Mouse (Mus musculus): Measurements from ENCODE around the gene Cgref1.

Gene Cgref1

GRCm38 (mm10) chr5:30944956-30945781, at the start of gene Cgref1:
Cgref1 (minus strand) TSS chr5:30945591.
- peak; percentile 73 to 76 for DNase-seq

- no peak for DNase-seq
These were observed 48.7 kb upstream of the Cgref1 start for GRCm38 (mm10) chr5:30994074-30994473.

DNA sequence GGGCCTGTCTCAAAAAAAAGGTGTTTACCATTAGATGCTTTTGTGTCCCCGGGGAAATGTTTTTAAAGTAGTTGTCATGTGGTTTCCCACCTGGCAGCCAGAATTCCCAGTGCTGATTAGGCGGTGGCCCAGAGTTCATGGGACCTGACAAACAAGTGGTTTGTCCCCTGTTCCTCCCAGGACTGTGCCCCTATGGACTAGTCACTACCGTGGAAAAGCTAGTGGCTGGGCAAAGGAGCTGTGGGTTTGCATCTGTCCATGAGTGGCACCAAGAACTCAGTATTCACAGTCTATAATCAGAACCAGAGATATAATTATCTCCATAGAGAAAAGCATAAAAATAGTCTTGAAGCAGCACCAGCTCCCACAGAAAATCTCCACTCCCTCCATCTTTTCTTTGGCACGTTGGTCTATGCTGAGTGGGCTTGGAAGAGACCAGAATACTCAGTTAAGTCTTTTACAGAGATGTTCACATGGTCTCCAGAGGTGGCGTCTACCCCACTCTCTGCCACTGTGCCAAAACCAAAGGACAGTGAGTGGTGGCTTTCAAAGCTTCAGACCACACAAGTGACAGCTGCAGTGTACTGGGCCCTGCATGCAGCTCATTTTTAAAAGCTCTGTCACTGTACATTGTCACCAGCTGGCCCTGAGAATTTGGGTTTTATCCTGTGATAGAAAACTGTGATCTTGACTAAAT, 47.7 kb upstream of the Cgref1 start:
- no peak for DNase-seq

DNA sequence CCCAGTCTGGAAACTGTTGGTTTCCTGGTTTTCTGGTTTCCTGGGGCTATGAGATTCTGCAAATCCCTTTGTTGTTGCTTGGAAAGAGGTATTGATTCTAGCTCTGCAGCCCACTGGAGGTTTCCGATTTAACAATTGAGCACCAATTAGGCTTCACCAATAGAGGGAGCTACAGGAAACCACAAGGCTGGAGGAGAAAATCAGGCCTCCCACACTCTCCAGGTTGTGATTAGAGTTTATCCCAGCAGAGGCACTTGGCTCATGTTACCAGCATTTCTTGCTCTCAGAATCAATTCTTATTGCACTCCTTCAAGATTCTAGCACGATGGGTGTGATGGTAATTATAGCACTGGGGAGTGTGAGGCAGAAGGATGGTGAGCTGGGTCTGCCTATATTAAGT, 37.0 kb upstream of the Cgref1 start:
- no peak for DNase-seq

DNA sequence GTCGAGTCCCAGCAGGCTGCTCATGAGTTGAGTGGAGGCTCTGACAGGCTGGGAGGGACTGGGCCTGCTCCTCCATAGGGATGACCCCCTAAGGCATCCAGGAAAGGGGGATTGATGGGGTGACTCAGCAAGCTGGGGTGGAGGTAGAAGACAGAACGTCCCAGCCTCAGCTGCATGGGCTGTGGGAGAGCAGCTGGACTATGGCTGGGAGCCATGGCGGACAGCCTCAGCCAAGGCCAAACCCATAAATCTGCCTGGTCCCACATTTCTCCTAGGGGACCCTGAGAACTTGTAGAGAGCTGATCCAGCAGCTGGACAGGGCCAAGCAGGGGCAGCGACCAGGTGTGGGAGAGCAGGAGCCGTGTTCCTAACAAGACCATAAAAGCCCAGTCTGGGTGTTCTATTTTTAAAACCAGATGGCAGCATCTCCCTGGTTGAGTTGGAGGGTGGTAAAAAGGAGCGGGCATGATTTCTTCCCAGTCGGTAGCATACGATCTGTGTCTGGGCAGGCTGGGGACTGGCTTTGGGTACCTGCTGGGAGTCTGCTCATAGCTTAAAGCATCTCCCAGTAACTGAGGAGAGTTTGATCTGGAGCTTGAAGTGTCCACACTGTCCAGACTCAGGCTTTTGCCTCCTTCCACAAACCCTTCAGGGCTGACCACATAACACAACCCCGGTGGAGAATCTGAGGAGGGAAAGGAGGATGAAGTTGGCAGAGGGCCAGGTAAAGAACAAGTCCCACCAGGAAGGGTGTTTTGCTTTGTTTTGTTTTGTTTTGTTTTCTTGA, 29.7 kb upstream of the Cgref1 start:
- DNase-seq = no peak

- no peak for DNase-seq
These were observed 24.0 kb upstream of the Cgref1 start for GRCm38 (mm10) chr5:30969440-30969839.

DNA sequence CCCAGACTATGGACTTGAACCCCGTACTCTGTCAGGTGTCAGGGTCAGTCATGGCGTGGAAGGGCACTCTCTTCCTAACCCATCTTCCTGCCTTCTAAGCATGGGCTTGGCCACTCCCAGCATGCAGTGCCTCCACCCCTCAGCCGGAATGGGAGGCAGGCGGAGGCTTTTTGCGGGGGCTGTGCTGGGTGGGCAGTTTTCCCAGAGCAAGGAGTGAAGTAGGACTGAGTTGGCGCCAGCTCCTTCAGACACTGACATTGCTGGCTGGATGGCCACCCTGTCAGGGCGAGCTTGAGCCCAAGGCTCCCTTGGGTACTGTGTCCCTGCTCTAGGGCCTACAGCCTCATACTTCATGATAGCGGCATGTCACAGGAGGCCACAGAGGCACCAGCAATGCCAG, 23.0 kb upstream of the Cgref1 start, which contains the start of gene Tcf23:
Gene Tcf23 (plus strand): TSS at position 247 of the 400 bp plus-strand sequence.
- DNase-seq = no peak

- no peak for DNase-seq
These were observed 20.8 kb upstream of the Cgref1 start for GRCm38 (mm10) chr5:30966189-30966588.

DNA sequence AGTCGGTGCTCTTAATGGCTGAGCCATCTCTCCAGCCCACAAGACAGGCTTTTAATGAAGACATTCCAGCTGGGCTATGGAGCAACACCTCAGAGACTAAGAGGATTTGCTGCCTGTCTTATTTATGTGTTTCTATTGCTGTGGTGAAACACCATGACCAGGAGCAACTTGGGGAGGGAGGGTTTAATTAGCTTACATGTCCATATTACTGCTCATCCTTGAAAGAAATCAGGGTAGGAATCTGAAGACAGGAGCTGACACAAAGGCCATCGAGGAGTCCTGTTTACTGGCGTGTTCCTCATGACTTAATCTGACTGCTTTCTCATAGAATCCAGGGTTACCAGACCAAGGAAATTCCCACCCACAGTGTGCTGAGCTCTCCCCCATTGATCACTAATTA, 18.5 kb upstream of the Cgref1 start:
- DNase-seq = no peak

GRCm38 (mm10) chr5:30961545-30962505, 16.4 kb upstream of the Cgref1 start:
- DNase-seq = no peak

DNA sequence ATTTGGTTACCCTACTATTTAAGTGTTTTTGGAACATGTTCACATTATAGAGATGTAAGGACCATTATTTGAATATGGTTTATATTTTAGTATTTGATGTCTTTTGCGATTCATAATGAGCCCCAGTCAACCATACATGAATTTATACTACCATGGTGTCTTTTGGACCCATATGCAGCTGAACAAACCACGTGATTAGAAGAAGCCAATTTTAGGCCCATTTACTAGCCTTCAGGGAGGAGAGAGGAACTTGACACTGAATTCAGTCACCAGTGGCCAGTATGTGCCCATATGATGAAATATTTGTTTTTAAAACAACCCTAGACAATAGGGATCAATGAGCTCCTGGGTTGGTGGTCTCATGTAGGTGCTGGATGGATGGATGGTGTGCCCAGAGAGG, 15.4 kb upstream of the Cgref1 start:
- DNase-seq = no peak

DNA sequence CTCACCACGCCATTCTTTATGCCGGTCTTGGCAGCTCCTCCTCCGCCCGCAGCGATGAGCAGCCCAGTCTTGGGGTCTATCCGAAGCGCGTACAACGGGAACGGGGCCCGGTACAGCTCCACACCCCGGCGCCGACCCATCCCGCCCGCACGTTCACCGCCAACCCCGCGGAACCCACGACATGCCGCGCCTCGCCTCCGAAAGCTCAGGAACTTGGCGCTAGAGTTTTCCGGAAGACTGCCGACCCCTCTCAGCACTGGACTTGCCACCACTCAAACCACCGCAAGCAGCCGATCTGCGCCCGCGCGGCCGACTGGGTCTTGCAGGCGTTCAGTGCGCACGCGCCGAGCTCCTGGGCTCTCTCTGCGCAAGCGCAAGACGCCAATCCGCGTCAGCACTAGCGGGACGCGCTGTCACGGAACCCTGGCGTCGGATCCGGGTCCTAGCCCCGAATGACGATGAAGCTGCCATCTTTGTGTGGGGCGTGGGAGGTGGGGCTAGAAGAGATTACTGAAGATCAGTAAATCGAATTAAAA, 14.6 kb upstream of the Cgref1 start, which contains the start of gene Preb:
Gene Preb (minus strand): TSS at position 396 of the 536 bp plus-strand sequence.
- peak; percentile 99 for DNase-seq

- DNase-seq = peak in 1 of 2 experiments; percentile 19
These were observed 13.9 kb upstream of the Cgref1 start for GRCm38 (mm10) chr5:30959198-30959854.

- no peak for DNase-seq
These were observed 12.5 kb upstream of the Cgref1 start for GRCm38 (mm10) chr5:30957891-30958290.

DNA sequence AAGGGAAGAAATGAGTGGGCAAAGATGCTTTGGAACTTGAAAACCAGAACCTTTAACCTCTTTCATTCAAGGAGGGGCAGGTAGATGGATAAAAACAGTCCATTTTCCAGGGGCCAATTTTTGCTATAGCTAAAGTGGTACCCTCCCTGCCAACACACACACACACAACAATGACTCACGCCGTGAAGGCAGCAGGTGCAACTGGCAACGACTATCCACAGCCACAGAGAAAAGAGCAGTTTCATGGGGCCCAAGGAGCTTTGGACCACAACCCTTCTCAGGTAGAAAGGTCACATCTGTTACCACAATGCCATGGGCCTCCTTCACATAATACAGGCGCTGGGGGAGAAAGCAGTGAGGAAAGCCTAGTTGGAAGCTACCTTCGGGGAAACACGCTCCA, 10.4 kb upstream of the Cgref1 start:
- peak in 1 of 2 experiments; percentile 26 for DNase-seq

GRCm38 (mm10) chr5:30954556-30954955, 9.2 kb upstream of the Cgref1 start:
- DNase-seq = no peak

DNA sequence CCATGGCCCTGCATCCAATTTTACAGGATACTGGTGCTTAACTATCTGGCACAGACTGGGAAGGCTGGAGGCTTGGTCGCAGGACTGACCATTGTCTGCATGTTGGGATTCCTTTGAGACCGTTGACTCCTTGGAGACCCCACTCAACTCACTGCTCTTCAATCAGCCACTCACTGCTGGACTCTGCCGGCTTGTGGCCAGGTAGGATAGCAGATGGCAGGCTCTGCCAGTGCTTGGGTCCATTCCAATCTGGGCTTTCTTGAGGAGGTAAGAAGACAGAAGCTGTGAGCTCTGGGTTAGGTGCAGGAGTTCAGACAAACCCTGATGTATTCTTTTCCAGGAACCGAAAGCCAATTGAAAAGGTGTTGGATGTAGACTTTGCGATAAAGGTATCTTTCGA, 8.7 kb upstream of the Cgref1 start:
- peak; percentile 65 to 68 for DNase-seq

GRCm38 (mm10) chr5:30952551-30952950, 7.2 kb upstream of the Cgref1 start:
- no peak for DNase-seq

- DNase-seq = no peak
These were observed 6.3 kb upstream of the Cgref1 start for GRCm38 (mm10) chr5:30951706-30952105.

- DNase-seq = no peak
These were observed 5.5 kb upstream of the Cgref1 start for GRCm38 (mm10) chr5:30950922-30951321.

DNA sequence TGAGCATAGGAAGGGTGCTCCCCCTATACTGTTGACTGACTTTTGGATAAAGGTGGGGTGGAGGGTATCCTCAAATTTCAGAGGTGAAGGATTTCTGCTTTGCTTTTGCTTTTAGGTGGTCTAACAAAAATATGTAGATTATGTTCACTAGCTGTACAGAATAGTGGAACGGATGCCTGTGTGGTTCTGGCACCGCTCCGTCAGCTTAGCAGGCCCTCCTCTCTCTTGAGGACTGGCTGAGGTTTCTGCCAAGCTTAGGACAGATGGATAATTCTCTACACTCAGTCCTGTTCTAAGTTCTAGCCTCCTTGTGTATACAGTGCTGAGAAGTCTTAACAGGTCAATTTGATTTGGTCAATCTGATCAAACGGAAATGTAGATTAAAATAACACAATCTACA, 5.1 kb upstream of the Cgref1 start:
- DNase-seq = peak in 1 of 2 experiments; percentile 27

Measured in cerebellum, postnatal 36 days (tissue).